Mouse (Mus musculus) heart, postnatal 0 days (tissue): ENCODE data around the gene Resp18. TPM values are rescaled to one million over a fixed set of nuclear protein-coding genes. Genes with fewer than 3 reads are reported as not detected.

Source experiments
- ATAC-seq: fragments of 200-750 bp; cut with Nextera tagmentation; 2 replicates; pipeline ENCODE4 v1.8.0; 2017; ENCODE audit warnings: low read depth, moderate number of reproducible peaks, moderate library complexity; ENCODE audit not compliant: insufficient read depth
- DNase-seq: peaks from one replicate; pipeline ENCODE4 v3.0.0-alpha.2; 2016; ENCODE audit warnings: low spot score
- H3K27ac ChIP-seq: fragments of 300-500 bp; sonication (generic); 2 replicates; pipeline ENCODE4 v1.5.1; 2014; ENCODE audit warnings: low read depth, mild to moderate bottlenecking
- H3K27me3 ChIP-seq: fragments of 300-500 bp; sonication (generic); 2 replicates; pipeline ENCODE4 v1.6.1; 2014; ENCODE audit warnings: low read length, mixed read lengths; ENCODE audit not compliant: control insufficient read depth, insufficient read depth
- H3K36me3 ChIP-seq: fragments of 300-500 bp; sonication (generic); replicated peaks from 2 replicates; pipeline ENCODE4 v1.6.1; 2014; ENCODE audit warnings: low read length, mixed read lengths; ENCODE audit not compliant: control insufficient read depth, insufficient read depth
- H3K4me1 ChIP-seq: fragments of 300-500 bp; sonication (generic); 2 replicates; pipeline ENCODE4 v1.6.1; 2014; ENCODE audit warnings: antibody characterized with exemption; ENCODE audit not compliant: control insufficient read depth, insufficient read depth
- H3K4me2 ChIP-seq: fragments of 300-500 bp; sonication (generic); 2 replicates; pipeline ENCODE4 v1.6.1; 2014; ENCODE audit warnings: low read depth, mild to moderate bottlenecking, low read length, moderate library complexity
- H3K4me3 ChIP-seq: fragments of 300-500 bp; sonication (generic); 2 replicates; pipeline ENCODE4 v1.5.1; 2014; ENCODE audit warnings: low read depth, low read length
- H3K9ac ChIP-seq: fragments of 300-500 bp; sonication (generic); replicated peaks from 2 replicates; pipeline ENCODE4 v1.6.1; 2014; ENCODE audit warnings: low read depth, low read length, mixed read lengths
- H3K9me3 ChIP-seq: fragments of 300-500 bp; sonication (generic); replicated peaks from 2 replicates; pipeline ENCODE4 v1.6.1; 2016; ENCODE audit warnings: low read length; ENCODE audit not compliant: control insufficient read depth
- CTCF ChIP-seq: IDR thresholded peaks from 2 replicates; pipeline ENCODE4 v1.5.1; 2016; ENCODE audit warnings: antibody characterized with exemption, control low read depth, low read depth
- EP300 ChIP-seq: IDR thresholded peaks from 2 replicates; pipeline ENCODE4 v1.6.1; 2016; ENCODE audit warnings: antibody characterized with exemption, low read depth
- WGBS: fragments of 180-500 bp; shearing (Covaris S2); extraction: QIAGEN DNeasy Blood & Tissue Kit; methylation state at CpG from one replicate; pipeline ENCODE4 v1.1.7; 2014; 5-methylcytosine and 5-hydroxymethylcytosine counted together
- polyA plus RNA-seq: library from polyadenylated mRNA; unstranded; fragments of >200 nt; fragmentation: Nextera tagmentation; extraction: Ambion mirVana; gene quantifications from 2 replicates; pipeline ENCODE4 v1.2.1, GENCODE M21; 2015
- total RNA-seq: library from RNA; depleted of rRNA; stranded (reverse); fragments of >200 nt; gene quantifications from 2 replicates; pipeline ENCODE4 v1.2.3, GENCODE M21; 2014; ENCODE audit warnings: low replicate concordance; rRNA removed

Resp18 gene
- total and polyA plus RNA-seq, 2 experiments from 2014 or later: not detected

- no peak overlapping the region for H3K4me2 ChIP-seq
- peaks cover 18% of the 10 kb centered on the region; the same call in 1 of the 2 replicates for H3K27me3 ChIP-seq
- no peaks in the 10 kb centered on the region for H3K9me3 ChIP-seq
- peaks cover 14% of the 10 kb centered on the region; the same call in 1 of the 2 replicates for H3K4me1 ChIP-seq
- WGBS: 48% methylated on average over 6 of the region's 6 CpGs
- TF ChIP-seq CTCF (no peak), EP300 (no peak)
- no peak for DNase-seq
- no peaks in the 10 kb centered on the region for H3K36me3 ChIP-seq
- ATAC-seq: no peak
- no peak overlapping the region for H3K27ac ChIP-seq
- H3K9ac ChIP-seq: no peak overlapping the region
- H3K4me3 ChIP-seq: no peak overlapping the region
Observed at GRCm38 (mm10) chr1:75223532-75223931, 54.7 kb downstream of the Resp18 start.

GRCm38 (mm10) chr1:75222926-75223325 is 55.3 kb downstream of the Resp18 start:
- Histone ChIP-seq H3K9me3 (no peaks in the 10 kb centered on the region), H3K27me3 (peaks cover 18% of the 10 kb centered on the region; the same call in 1 of the 2 replicates)

More at GRCm38 (mm10) chr1:75222926-75223325, 55.3 kb downstream of the Resp18 start:
- TF ChIP-seq EP300: no peak
- TF ChIP-seq CTCF: no peak
- Histone ChIP-seq H3K4me1 (peaks cover 14% of the 10 kb centered on the region; the same call in 1 of the 2 replicates), H3K9ac (no peak overlapping the region), H3K36me3 (no peaks in the 10 kb centered on the region), H3K27ac (no peak overlapping the region), H3K4me3 (no peak overlapping the region), H3K4me2 (no peak overlapping the region)
- ATAC-seq: no peak
- DNase-seq: no peak
- 65% methylated on average over 6 of the region's 6 CpGs for WGBS

Other genes starting within 250 kb of the Resp18 start
- 1.2 and 8.4 TPM in 2 replicates for gene Nhej1, start 153.2 kb downstream of the Resp18 start, total RNA-seq
- 6.1 TPM in 2 replicates for gene Nhej1, start 153.2 kb downstream of the Resp18 start, polyA plus RNA-seq
- gene Slc23a3, start 144.5 kb downstream of the Resp18 start, total RNA-seq: 0.73 and 4.0 TPM in 2 replicates
- gene Slc23a3, start 144.5 kb downstream of the Resp18 start, polyA plus RNA-seq: 1.3 and 2.1 TPM in 2 replicates
- gene Cnppd1, start 135.7 kb downstream of the Resp18 start, total RNA-seq: 66.7 and 83.6 TPM in 2 replicates
- 30.2 and 31.2 TPM in 2 replicates for gene Cnppd1, start 135.7 kb downstream of the Resp18 start, polyA plus RNA-seq
- gene Retreg2, start 135.6 kb downstream of the Resp18 start, total RNA-seq: 49.7 and 50.9 TPM in 2 replicates
- 19.4 and 23.7 TPM in 2 replicates for gene Retreg2, start 135.6 kb downstream of the Resp18 start, polyA plus RNA-seq
- 33.1 and 67.1 TPM in 2 replicates for gene Zfand2b, start 109.8 kb downstream of the Resp18 start, total RNA-seq
- gene Zfand2b, start 109.8 kb downstream of the Resp18 start, polyA plus RNA-seq: 26.1 and 28.7 TPM in 2 replicates
- gene Abcb6, start 98.0 kb downstream of the Resp18 start, total RNA-seq: 22.0 and 36.0 TPM in 2 replicates
- gene Abcb6, start 98.0 kb downstream of the Resp18 start, polyA plus RNA-seq: 15.9 and 17.6 TPM in 2 replicates
- gene Ankzf1, start 86.3 kb downstream of the Resp18 start, total RNA-seq: 19.4 and 20.6 TPM in 2 replicates
- 11.6 and 14.5 TPM in 2 replicates for gene Ankzf1, start 86.3 kb downstream of the Resp18 start, polyA plus RNA-seq
- 64.2 and 99.6 TPM in 2 replicates for gene Atg9a, start 86.2 kb downstream of the Resp18 start, total RNA-seq
- 28.5 and 29.6 TPM in 2 replicates for gene Atg9a, start 86.2 kb downstream of the Resp18 start, polyA plus RNA-seq
- gene Glb1l, start 67.6 kb downstream of the Resp18 start, total RNA-seq: 9.8 and 11.3 TPM in 2 replicates
- gene Glb1l, start 67.6 kb downstream of the Resp18 start, polyA plus RNA-seq: 3.6 and 3.8 TPM in 2 replicates
- gene Stk16, start 67.6 kb downstream of the Resp18 start, total RNA-seq: 75.9 and 90.1 TPM in 2 replicates
- 57.4 and 62.5 TPM in 2 replicates for gene Stk16, start 67.6 kb downstream of the Resp18 start, polyA plus RNA-seq
- 179 and 227 TPM in 2 replicates for gene Tuba4a, start 58.5 kb downstream of the Resp18 start, total RNA-seq
- gene Tuba4a, start 58.5 kb downstream of the Resp18 start, polyA plus RNA-seq: 114 and 142 TPM in 2 replicates
- gene A630095N17Rik, start 46.3 kb downstream of the Resp18 start, total RNA-seq: not detected in 2 replicates
- gene A630095N17Rik, start 46.3 kb downstream of the Resp18 start, polyA plus RNA-seq: not detected in 2 replicates
- gene Dnajb2, start 42.0 kb downstream of the Resp18 start, total RNA-seq: 25.1 and 35.0 TPM in 2 replicates
- 34.9 and 36.7 TPM in 2 replicates for gene Dnajb2, start 42.0 kb downstream of the Resp18 start, polyA plus RNA-seq
- gene Ptprn, start 13.9 kb downstream of the Resp18 start, total RNA-seq: 0.04 and 0.15 TPM in 2 replicates
- gene Ptprn, start 13.9 kb downstream of the Resp18 start, polyA plus RNA-seq: 0.16 and 0.26 TPM in 2 replicates
- gene Dnpep, start 39.6 kb upstream of the Resp18 start, total RNA-seq: 202 and 236 TPM in 2 replicates
- gene Dnpep, start 39.6 kb upstream of the Resp18 start, polyA plus RNA-seq: 147 TPM in 2 replicates
- 983 and 1,187 TPM in 2 replicates for gene Des, start 81.9 kb upstream of the Resp18 start, total RNA-seq
- 601 and 639 TPM in 2 replicates for gene Des, start 81.9 kb upstream of the Resp18 start, polyA plus RNA-seq
- 95.0 and 105 TPM in 2 replicates for gene Speg, start 96.9 kb upstream of the Resp18 start, total RNA-seq
- 26.8 and 30.2 TPM in 2 replicates for gene Speg, start 96.9 kb upstream of the Resp18 start, polyA plus RNA-seq
- 74.7 and 85.2 TPM in 2 replicates for gene Gmppa, start 157.5 kb upstream of the Resp18 start, total RNA-seq
- gene Gmppa, start 157.5 kb upstream of the Resp18 start, polyA plus RNA-seq: 47.4 and 55.9 TPM in 2 replicates
- gene Asic4, start 172.0 kb upstream of the Resp18 start, total RNA-seq: not detected in 2 replicates
- gene Asic4, start 172.0 kb upstream of the Resp18 start, polyA plus RNA-seq: 0.04 and 0.07 TPM in 2 replicates
- 47.7 and 53.3 TPM in 2 replicates for gene Chpf, start 200.9 kb upstream of the Resp18 start, total RNA-seq
- 19.1 and 19.3 TPM in 2 replicates for gene Chpf, start 200.9 kb upstream of the Resp18 start, polyA plus RNA-seq
- gene Tmem198, start 201.1 kb upstream of the Resp18 start, total RNA-seq: not detected in 2 replicates
- 0.61 and 0.81 TPM in 2 replicates for gene Tmem198, start 201.1 kb upstream of the Resp18 start, polyA plus RNA-seq
- gene Obsl1, start 228.0 kb upstream of the Resp18 start, total RNA-seq: 293 and 367 TPM in 2 replicates
- gene Obsl1, start 228.0 kb upstream of the Resp18 start, polyA plus RNA-seq: 45.8 and 46.8 TPM in 2 replicates
- 5.7 and 8.2 TPM in 2 replicates for gene Inha, start 228.7 kb upstream of the Resp18 start, total RNA-seq
- gene Inha, start 228.7 kb upstream of the Resp18 start, polyA plus RNA-seq: 6.4 and 7.3 TPM in 2 replicates
- gene Stk11ip, start 243.1 kb upstream of the Resp18 start, total RNA-seq: 16.4 and 18.4 TPM in 2 replicates
- 7.3 and 8.3 TPM in 2 replicates for gene Stk11ip, start 243.1 kb upstream of the Resp18 start, polyA plus RNA-seq